Mouse (Mus musculus): Measurements from ENCODE around the gene Apoa5. TPM values are rescaled to one million over a fixed set of nuclear protein-coding genes. Genes with fewer than 3 reads are reported as not detected.
A peak's percentile ranks its signal among the peaks of the same experiment; 100 is the strongest.

Apoa5 gene
- total RNA-seq, 1 experiment, result 0.09 TPM

DNA sequence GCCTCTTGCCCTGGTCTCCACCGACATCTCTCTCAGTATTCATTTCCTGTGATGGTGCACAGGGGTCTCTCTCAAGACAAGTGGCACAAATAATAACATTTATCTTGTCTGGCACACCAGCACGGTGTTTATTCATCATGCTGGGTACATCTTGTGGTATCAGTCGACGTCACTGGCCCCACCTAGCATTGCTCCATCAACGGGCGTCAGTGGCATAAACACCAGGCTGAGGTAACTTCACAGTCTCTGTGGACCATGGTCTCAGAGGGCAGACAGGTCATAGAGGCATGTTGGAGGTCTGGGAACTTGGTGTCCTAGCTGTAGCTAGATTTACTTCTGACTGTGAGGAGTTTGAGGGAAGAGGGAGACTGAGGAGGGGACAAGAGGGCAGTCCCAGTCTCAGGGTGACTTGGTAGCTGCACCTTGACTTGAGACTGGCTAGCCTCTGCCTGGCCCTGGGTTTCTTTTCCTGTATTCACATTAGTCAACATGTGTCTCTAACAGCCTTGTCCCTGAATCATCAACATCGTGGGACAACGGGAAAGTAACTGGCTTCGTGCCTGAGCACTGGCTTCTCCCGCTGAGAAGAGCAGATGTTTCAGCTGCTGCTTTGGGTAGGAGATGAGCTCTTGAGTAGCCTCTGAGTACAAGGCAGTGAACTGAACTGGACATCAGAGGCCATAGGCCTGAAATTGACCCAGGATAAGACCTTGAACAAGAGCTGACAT lies 11.6 kb upstream of the Apoa5 start:
- no peak overlapping the region; the same call in 1 of the 2 replicates for H3K9ac ChIP-seq (ENCODE audit: insufficient read depth, low read depth, low read length, poor library complexity, severe bottlenecking)
- TF ChIP-seq ZC3H11A (IDR thresholded peaks at IDR 0.05; ENCODE audit: borderline replicate concordance, low read depth, low read length) (no peak), MAFK (IDR thresholded peaks at IDR 0.05; ENCODE audit: insufficient read depth, low read depth, low read length) (no peak), CHD2 (IDR thresholded peaks at IDR 0.05; ENCODE audit: low read depth, low read length) (no peak)
- no peak for DNase-seq (ENCODE audit: low read depth, low spot score)
- no peaks in the 10 kb centered on the region for H3K4me1 ChIP-seq (ENCODE audit: control insufficient read depth in 2 of 2, insufficient read depth in 2 of 2, low read length in 2 of 2, poor library complexity in 1 of 2)
- H3K4me3 ChIP-seq (ENCODE audit: insufficient read depth in 1 of 2, low read depth in 1 of 2, low read length in 2 of 2, poor library complexity in 1 of 2, severe bottlenecking in 1 of 2), result no peak overlapping the region
- H3K36me3 ChIP-seq (ENCODE audit: control insufficient read depth, insufficient read depth, low read length, poor library complexity, severe bottlenecking), result no peaks in the 10 kb centered on the region
- in situ Hi-C loops (cut with MboI; ENCODE audit: low sequenced_read_pairs in 2 of 2, unreplicated experiment in 2 of 2), result no loop called here
- H3K9me3 ChIP-seq (ENCODE audit: control insufficient read depth, insufficient read depth, low read depth, low read length), result no peaks in the 10 kb centered on the region
- no peak overlapping the region for H3K27ac ChIP-seq (ENCODE audit: insufficient read depth, low read depth, low read length, poor library complexity, severe bottlenecking)

DNA sequence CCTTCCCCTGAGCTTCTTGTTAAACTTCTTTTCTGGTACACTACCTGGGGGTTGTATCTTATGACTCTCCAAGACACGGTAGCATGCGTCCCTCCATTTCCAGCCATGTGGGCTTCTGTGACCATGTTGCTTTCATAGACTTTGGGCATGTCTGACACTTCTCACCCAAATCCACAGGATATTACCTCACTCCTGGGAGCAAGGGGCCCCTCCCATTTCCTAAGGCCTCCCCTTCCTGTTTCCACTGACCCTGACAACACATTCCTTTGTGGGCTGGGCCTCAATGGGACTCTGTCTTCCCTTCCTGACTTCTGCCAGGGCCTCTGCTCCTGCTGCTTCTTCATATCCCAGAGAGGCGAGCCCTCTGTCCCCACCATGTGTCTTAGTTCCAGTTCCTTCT lies 10.9 kb upstream of the Apoa5 start:
- no peaks in the 10 kb centered on the region for H3K9me3 ChIP-seq (ENCODE audit: control insufficient read depth, insufficient read depth, low read depth, low read length)
- no peak overlapping the region for H3K9ac ChIP-seq (ENCODE audit: insufficient read depth, low read depth, low read length, poor library complexity, severe bottlenecking)
- in situ Hi-C loops (cut with MboI; ENCODE audit: low sequenced_read_pairs in 2 of 2, unreplicated experiment in 2 of 2), result no loop called here
- no peak overlapping the region for H3K4me3 ChIP-seq (ENCODE audit: insufficient read depth in 1 of 2, low read depth in 1 of 2, low read length in 2 of 2, poor library complexity in 1 of 2, severe bottlenecking in 1 of 2)
- no peak overlapping the region for H3K27ac ChIP-seq (ENCODE audit: insufficient read depth, low read depth, low read length, poor library complexity, severe bottlenecking)
- no peaks in the 10 kb centered on the region for H3K36me3 ChIP-seq (ENCODE audit: control insufficient read depth, insufficient read depth, low read length, poor library complexity, severe bottlenecking)
- no peaks in the 10 kb centered on the region for H3K4me1 ChIP-seq (ENCODE audit: control insufficient read depth in 2 of 2, insufficient read depth in 2 of 2, low read length in 2 of 2, poor library complexity in 1 of 2)
- TF ChIP-seq HCFC1 (IDR thresholded peaks at IDR 0.05; ENCODE audit: borderline replicate concordance, insufficient read depth, low read length) (no peak), CHD2 (IDR thresholded peaks at IDR 0.05; ENCODE audit: low read depth, low read length) (no peak), MAFK (IDR thresholded peaks at IDR 0.05; ENCODE audit: insufficient read depth, low read depth, low read length) (no peak), ZNF384 (IDR thresholded peaks at IDR 0.05; ENCODE audit: low read depth, low read length) (no peak), ZC3H11A (IDR thresholded peaks at IDR 0.05; ENCODE audit: borderline replicate concordance, low read depth, low read length) (no peak)
- DNase-seq (ENCODE audit: low read depth, low spot score), result peak; percentile 30

- no peak for DNase-seq (ENCODE audit: low read depth, low spot score)
- no peak for TF ChIP-seq CHD2 (IDR thresholded peaks at IDR 0.05; ENCODE audit: low read depth, low read length)
- TF ChIP-seq ZC3H11A (IDR thresholded peaks at IDR 0.05; ENCODE audit: borderline replicate concordance, low read depth, low read length), result no peak
- no peak for TF ChIP-seq MAFK (IDR thresholded peaks at IDR 0.05; ENCODE audit: insufficient read depth, low read depth, low read length)
- no peak for TF ChIP-seq ZNF384 (IDR thresholded peaks at IDR 0.05; ENCODE audit: low read depth, low read length)
- no peak for TF ChIP-seq HCFC1 (IDR thresholded peaks at IDR 0.05; ENCODE audit: borderline replicate concordance, insufficient read depth, low read length)
- in situ Hi-C loops (cut with MboI; ENCODE audit: low sequenced_read_pairs in 2 of 2, unreplicated experiment in 2 of 2), result no loop called here
- Histone ChIP-seq H3K36me3 (ENCODE audit: control insufficient read depth, insufficient read depth, low read length, poor library complexity, severe bottlenecking) (no peaks in the 10 kb centered on the region), H3K9me3 (ENCODE audit: control insufficient read depth, insufficient read depth, low read depth, low read length) (no peaks in the 10 kb centered on the region), H3K4me3 (ENCODE audit: insufficient read depth in 1 of 2, low read depth in 1 of 2, low read length in 2 of 2, poor library complexity in 1 of 2, severe bottlenecking in 1 of 2) (no peak overlapping the region), H3K4me1 (ENCODE audit: control insufficient read depth in 2 of 2, insufficient read depth in 2 of 2, low read length in 2 of 2, poor library complexity in 1 of 2) (no peaks in the 10 kb centered on the region), H3K9ac (ENCODE audit: insufficient read depth, low read depth, low read length, poor library complexity, severe bottlenecking) (no peak overlapping the region), H3K27ac (ENCODE audit: insufficient read depth, low read depth, low read length, poor library complexity, severe bottlenecking) (no peak overlapping the region)
These were observed 9.3 kb upstream of the Apoa5 start for GRCm38 (mm10) chr9:46259111-46259510.

GRCm38 (mm10) chr9:46261131-46261530 lies 7.3 kb upstream of the Apoa5 start:
- in situ Hi-C loops (cut with MboI; ENCODE audit: low sequenced_read_pairs in 2 of 2, unreplicated experiment in 2 of 2), result no loop called here
- Histone ChIP-seq H3K27ac (ENCODE audit: insufficient read depth, low read depth, low read length, poor library complexity, severe bottlenecking) (no peak overlapping the region), H3K4me3 (ENCODE audit: insufficient read depth in 1 of 2, low read depth in 1 of 2, low read length in 2 of 2, poor library complexity in 1 of 2, severe bottlenecking in 1 of 2) (no peak overlapping the region), H3K9me3 (ENCODE audit: control insufficient read depth, insufficient read depth, low read depth, low read length) (no peaks in the 10 kb centered on the region), H3K36me3 (ENCODE audit: control insufficient read depth, insufficient read depth, low read length, poor library complexity, severe bottlenecking) (no peaks in the 10 kb centered on the region), H3K4me1 (ENCODE audit: control insufficient read depth in 2 of 2, insufficient read depth in 2 of 2, low read length in 2 of 2, poor library complexity in 1 of 2) (no peaks in the 10 kb centered on the region), H3K9ac (ENCODE audit: insufficient read depth, low read depth, low read length, poor library complexity, severe bottlenecking) (no peak overlapping the region)
- TF ChIP-seq CHD2 (IDR thresholded peaks at IDR 0.05; ENCODE audit: low read depth, low read length) (no peak), ZNF384 (IDR thresholded peaks at IDR 0.05; ENCODE audit: low read depth, low read length) (no peak), ZC3H11A (IDR thresholded peaks at IDR 0.05; ENCODE audit: borderline replicate concordance, low read depth, low read length) (no peak), HCFC1 (IDR thresholded peaks at IDR 0.05; ENCODE audit: borderline replicate concordance, insufficient read depth, low read length) (no peak), MAFK (IDR thresholded peaks at IDR 0.05; ENCODE audit: insufficient read depth, low read depth, low read length) (no peak)
- no peak for DNase-seq (ENCODE audit: low read depth, low spot score)
